Mouse (Mus musculus) stomach, embryonic 16.5 days (tissue): ENCODE measurements around the gene Hsd17b14. TPM values are rescaled to one million over a fixed set of nuclear protein-coding genes. Genes with fewer than 3 reads are reported as not detected.

Experiments used
- ATAC-seq: fragments of 200-750 bp; cut with Nextera tagmentation; 2 replicates; pipeline ENCODE4 v1.8.0; 2017; ENCODE audit warnings: moderate number of reproducible peaks, moderate TSS enrichment; ENCODE audit not compliant: insufficient read depth, low FRiP score
- H3K27ac ChIP-seq: fragments of 300-500 bp; sonication (generic); 2 replicates; pipeline ENCODE4 v1.5.1; 2014; ENCODE audit warnings: low read length
- H3K27me3 ChIP-seq: fragments of 300-500 bp; sonication (generic); 2 replicates; pipeline ENCODE4 v1.6.1; 2014; ENCODE audit warnings: low read length, control low read depth, mixed read lengths; ENCODE audit not compliant: control insufficient read depth, insufficient read depth
- H3K36me3 ChIP-seq: fragments of 300-500 bp; sonication (generic); 2 replicates; pipeline ENCODE4 v1.6.1; 2014; ENCODE audit warnings: low read length; ENCODE audit not compliant: control insufficient read depth, insufficient read depth
- H3K4me1 ChIP-seq: fragments of 300-500 bp; sonication (generic); 2 replicates; pipeline ENCODE4 v1.6.1; 2014; ENCODE audit warnings: low read length, control low read depth, mixed read lengths; ENCODE audit not compliant: control insufficient read depth, insufficient read depth
- H3K4me2 ChIP-seq: fragments of 300-500 bp; sonication (generic); 2 replicates; pipeline ENCODE4 v1.6.1; 2014; ENCODE audit warnings: low read depth, low read length, mixed read lengths
- H3K4me3 ChIP-seq: fragments of 300-500 bp; sonication (generic); replicated peaks from 2 replicates; pipeline ENCODE4 v1.5.1; 2014; ENCODE audit warnings: mild to moderate bottlenecking, low read length
- H3K9ac ChIP-seq: fragments of 300-500 bp; sonication (generic); 2 replicates; pipeline ENCODE4 v1.6.1; 2014; ENCODE audit warnings: low read length
- H3K9me3 ChIP-seq: fragments of 300-500 bp; sonication (generic); replicated peaks from 2 replicates; pipeline ENCODE4 v1.6.1; 2016; ENCODE audit warnings: low read length, control low read depth; ENCODE audit not compliant: control insufficient read depth
- WGBS: fragments of 180-500 bp; shearing (Covaris S2); extraction: QIAGEN DNeasy Blood & Tissue Kit; methylation state at CpG from one replicate; pipeline ENCODE4 v1.1.7; 2014; 5-methylcytosine and 5-hydroxymethylcytosine counted together
- polyA plus RNA-seq: library from polyadenylated mRNA; unstranded; fragments of >200 nt; fragmentation: Nextera tagmentation; extraction: Ambion mirVana; gene quantifications from 2 replicates; pipeline ENCODE4 v1.2.1, GENCODE M21; 2015

The Hsd17b14 gene
- polyA plus RNA-seq, 1 experiment from 2014 or later: 2.9 TPM

GRCm38 (mm10) chr7:45519345-45520120, 35.2 kb upstream of the Hsd17b14 start:
- Histone ChIP-seq H3K27ac (no peak overlapping the region), H3K9me3 (no peaks in the 10 kb centered on the region), H3K36me3 (0 out of 2 replicates have a peak, but pooled peaks cover 11% of the 10 kb centered on the region), H3K27me3 (no peaks in the 10 kb centered on the region), H3K9ac (no peak overlapping the region), H3K4me3 (no peak overlapping the region), H3K4me1 (peaks cover 22% of the 10 kb centered on the region), H3K4me2 (no peak overlapping the region)
- 67% methylated on average over 8 of the region's 8 CpGs for WGBS
- ATAC-seq: no peak

- H3K27me3 ChIP-seq: no peaks in the 10 kb centered on the region
- H3K9ac ChIP-seq: no peak overlapping the region
- H3K4me1 ChIP-seq: peaks cover 33% of the 10 kb centered on the region
- ATAC-seq: no peak
- no peaks in the 10 kb centered on the region for H3K9me3 ChIP-seq
- H3K27ac ChIP-seq: no peak overlapping the region
- H3K4me2 ChIP-seq: no peak overlapping the region
- H3K36me3 ChIP-seq: 0 out of 2 replicates have a peak, but pooled peaks cover 11% of the 10 kb centered on the region
- H3K4me3 ChIP-seq: no peak overlapping the region
- 93% methylated on average over 7 of the region's 7 CpGs for WGBS
Measured at GRCm38 (mm10) chr7:45520605-45521004, 34.1 kb upstream of the Hsd17b14 start.

DNA sequence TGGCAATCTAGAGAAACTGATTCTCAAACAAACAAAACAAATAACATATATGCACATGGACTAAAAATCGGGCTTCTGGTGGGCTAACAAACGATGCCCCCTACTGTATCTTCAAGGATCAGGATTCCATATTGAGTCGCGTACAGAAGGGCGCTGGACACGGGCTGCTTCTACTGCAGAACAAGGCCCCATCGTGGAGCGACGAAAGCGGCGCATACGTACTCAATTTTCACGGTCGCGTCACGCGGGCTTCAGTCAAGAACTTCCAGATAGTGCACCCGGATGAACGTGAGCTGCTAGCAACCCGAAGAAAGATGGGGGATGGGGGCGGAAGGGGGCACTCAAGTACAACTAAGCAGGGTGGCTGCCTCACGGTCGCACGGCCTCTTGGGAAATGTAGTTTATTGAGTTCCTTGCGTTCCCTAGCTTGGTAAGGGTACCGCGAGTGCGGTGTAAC, 32.9 kb upstream of the Hsd17b14 start:
- peak overlapping the region; percentile 80 for H3K9ac ChIP-seq
- H3K27me3 ChIP-seq: no peaks in the 10 kb centered on the region
- H3K4me2 ChIP-seq: peak overlapping the region; percentile 59
- peaks cover 36% of the 10 kb centered on the region for H3K4me1 ChIP-seq
- under 1% methylated on average over 28 of the region's 28 CpGs for WGBS
- H3K9me3 ChIP-seq: no peaks in the 10 kb centered on the region
- H3K36me3 ChIP-seq: 0 out of 2 replicates have a peak, but pooled peaks cover 11% of the 10 kb centered on the region
- peak overlapping the region; percentile 94 for H3K27ac ChIP-seq
- H3K4me3 ChIP-seq: peak overlapping the region; percentile 67
- peak; percentile 57; the same call in 1 of the 2 replicates for ATAC-seq

- H3K36me3 ChIP-seq: 0 out of 2 replicates have a peak, but pooled peaks cover 11% of the 10 kb centered on the region
- 53% methylated on average over 16 of the region's 16 CpGs for WGBS
- peak overlapping the region; percentile 94; the same call in 1 of the 2 replicates for H3K27ac ChIP-seq
- H3K4me2 ChIP-seq: peak overlapping the region; percentile 59
- no peak for ATAC-seq
- H3K27me3 ChIP-seq: no peaks in the 10 kb centered on the region
- H3K9ac ChIP-seq: peak overlapping the region; percentile 80; the same call in 1 of the 2 replicates
- H3K4me3 ChIP-seq: peak overlapping the region; percentile 67
- peaks cover 36% of the 10 kb centered on the region for H3K4me1 ChIP-seq
- no peaks in the 10 kb centered on the region for H3K9me3 ChIP-seq
Measured at GRCm38 (mm10) chr7:45522194-45522752, 32.4 kb upstream of the Hsd17b14 start.

DNA sequence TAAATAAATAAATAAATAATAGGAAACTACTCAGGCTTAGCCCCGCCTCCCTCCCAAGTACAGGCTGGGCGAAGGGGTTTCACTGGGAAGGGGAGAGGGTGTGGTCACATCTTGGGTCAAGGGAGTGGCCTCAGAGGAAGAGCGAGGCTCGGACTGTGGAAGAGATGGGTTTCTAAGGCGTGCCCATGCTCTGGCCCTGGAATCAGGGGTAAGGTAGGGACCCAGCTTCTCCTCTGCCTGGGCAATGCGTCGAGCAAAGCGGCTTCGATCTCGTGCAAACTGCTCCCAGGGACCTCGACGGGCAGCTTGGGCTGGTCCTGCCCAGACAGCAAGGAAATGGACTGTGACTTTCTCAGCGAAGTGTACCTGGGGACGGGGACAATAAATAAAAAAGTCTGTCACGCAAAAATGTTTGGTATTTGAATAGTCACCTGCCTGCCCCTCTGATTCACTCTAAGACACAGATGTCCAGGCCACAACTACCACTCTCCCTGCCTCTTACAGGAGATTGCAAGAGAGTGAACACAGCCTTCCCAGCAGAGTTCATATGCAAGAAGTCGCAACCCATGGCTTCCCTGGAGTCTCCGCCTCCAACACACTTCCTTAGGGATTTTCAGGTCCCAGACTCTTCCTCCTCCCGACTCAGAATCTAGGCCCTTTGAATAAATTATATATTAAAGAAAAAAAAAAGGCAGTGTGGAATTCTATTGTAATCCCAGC, 31.6 kb upstream of the Hsd17b14 start:
- Histone ChIP-seq H3K4me2 (peak overlapping the region; percentile 31), H3K27ac (no peak overlapping the region), H3K9ac (peak overlapping the region; percentile 37)

DNA sequence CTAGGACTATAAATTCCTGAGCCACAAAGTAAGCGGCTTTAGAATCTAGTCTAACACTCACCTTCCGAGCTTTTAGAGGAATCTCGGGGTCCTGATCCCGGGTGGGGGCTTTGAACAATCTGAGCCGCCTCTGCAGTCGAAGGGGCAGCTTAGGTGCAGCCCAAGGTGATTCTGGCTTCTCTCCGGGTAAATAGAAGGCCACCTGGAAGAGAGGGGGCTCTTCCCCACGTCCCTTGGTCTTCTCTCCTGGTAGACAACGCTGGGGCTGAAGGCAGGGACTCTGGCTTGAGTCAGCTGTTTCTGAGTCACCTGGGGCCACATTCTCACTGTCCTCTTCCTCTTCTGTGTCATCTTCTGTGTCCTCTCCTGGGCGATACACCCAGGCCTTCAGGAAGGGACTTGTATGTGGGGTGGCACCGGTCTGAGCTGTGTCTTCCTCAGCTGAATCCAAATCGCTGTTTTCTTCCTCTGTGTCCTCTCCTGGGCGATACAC, 31.0 kb upstream of the Hsd17b14 start:
- Histone ChIP-seq H3K4me2 (peak overlapping the region; percentile 31), H3K27ac (no peak overlapping the region; the same call in 1 of the 2 replicates), H3K9me3 (no peaks in the 10 kb centered on the region), H3K27me3 (no peaks in the 10 kb centered on the region), H3K4me3 (peak overlapping the region; percentile 25), H3K4me1 (peaks cover 36% of the 10 kb centered on the region), H3K36me3 (0 out of 2 replicates have a peak, but pooled peaks cover 11% of the 10 kb centered on the region), H3K9ac (peak overlapping the region; percentile 31)
- 77% methylated on average over 12 of the region's 13 CpGs for WGBS
- no peak for ATAC-seq

More for the DNA sequence above, 31.6 kb upstream of the Hsd17b14 start:
- H3K4me3 ChIP-seq: peak overlapping the region; percentile 25
- no peaks in the 10 kb centered on the region for H3K9me3 ChIP-seq
- no peaks in the 10 kb centered on the region for H3K27me3 ChIP-seq
- ATAC-seq: no peak
- H3K4me1 ChIP-seq: peaks cover 36% of the 10 kb centered on the region
- 61% methylated on average over 18 of the region's 18 CpGs for WGBS
- H3K36me3 ChIP-seq: 0 out of 2 replicates have a peak, but pooled peaks cover 11% of the 10 kb centered on the region

GRCm38 (mm10) chr7:45524841-45525621, 29.7 kb upstream of the Hsd17b14 start:
- no peaks in the 10 kb centered on the region for H3K27me3 ChIP-seq
- peaks cover 40% of the 10 kb centered on the region for H3K4me1 ChIP-seq
- H3K9ac ChIP-seq: peak overlapping the region; percentile 95
- 15% methylated on average over 12 of the region's 12 CpGs for WGBS
- no peak for ATAC-seq
- no peaks in the 10 kb centered on the region for H3K9me3 ChIP-seq
- peak overlapping the region; percentile 85 for H3K4me3 ChIP-seq
- H3K4me2 ChIP-seq: peak overlapping the region; percentile 95
- 0 out of 2 replicates have a peak, but pooled peaks cover 11% of the 10 kb centered on the region for H3K36me3 ChIP-seq
- H3K27ac ChIP-seq: peak overlapping the region; percentile 94

GRCm38 (mm10) chr7:45525809-45526473, 28.8 kb upstream of the Hsd17b14 start, which contains the start of the genes Ppp1r15a and Plekha4:
Gene Ppp1r15a, minus strand, starts transcription at chr7:45526268.
Gene Plekha4, plus strand, starts transcription at chr7:45526330.
- no peaks in the 10 kb centered on the region for H3K9me3 ChIP-seq
- WGBS: under 1% methylated on average over 54 of the region's 54 CpGs
- H3K36me3 ChIP-seq: 0 out of 2 replicates have a peak, but pooled peaks cover 11% of the 10 kb centered on the region
- ATAC-seq: peak; percentile 89
- peak within 1 kb of the TSS; percentile 94 for H3K27ac ChIP-seq
- peak within 1 kb of the TSS; percentile 95 for H3K4me2 ChIP-seq
- H3K4me1 ChIP-seq: peaks cover 46% of the 10 kb centered on the region
- no peaks in the 10 kb centered on the region for H3K27me3 ChIP-seq
- peak within 1 kb of the TSS; percentile 95 for H3K9ac ChIP-seq
- peak within 1 kb of the TSS; percentile 85 for H3K4me3 ChIP-seq
